Mouse (Mus musculus) adrenal gland, adult 8-10 months (tissue): Measurements from ENCODE around the gene Paqr4. TPM values are rescaled to one million over a fixed set of nuclear protein-coding genes. Genes with fewer than 3 reads are reported as not detected.

Experiments
- DNase-seq: peaks from one replicate; pipeline ENCODE4 v3.0.0; 2022
- total RNA-seq, 4 experiments: library from RNA; stranded (reverse); gene quantifications; 2 replicates each; pipeline ENCODE4 v1.2.4; 2022

Paqr4 gene
- total RNA-seq, 4 experiments from 2014 or later = 7.7 to 17.9 (median 12.0) TPM

- peak; percentile 69 for DNase-seq
These were observed 8.1 kb upstream of the Paqr4 start for GRCm38 (mm10) chr17:23748631-23749391.

DNA sequence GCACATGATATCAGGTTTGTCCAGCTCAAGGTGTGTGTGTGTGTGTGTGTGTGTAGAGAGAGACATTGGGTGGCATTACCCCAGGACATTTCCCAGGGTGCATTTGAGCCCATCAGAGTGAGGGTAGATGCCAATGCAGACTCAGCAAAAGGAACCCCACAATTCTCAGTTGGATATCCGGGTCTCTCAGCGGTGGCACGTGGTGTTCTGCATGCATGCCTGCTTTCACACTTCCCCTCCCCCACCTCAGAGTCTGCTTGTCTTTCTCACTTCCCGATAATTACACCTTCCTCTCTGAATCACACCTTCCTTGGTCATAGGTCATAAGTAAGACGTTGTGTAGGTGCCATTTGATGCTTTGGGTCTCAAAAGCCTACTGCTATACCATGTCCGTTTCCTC, 7.4 kb upstream of the Paqr4 start:
- DNase-seq = no peak

DNA sequence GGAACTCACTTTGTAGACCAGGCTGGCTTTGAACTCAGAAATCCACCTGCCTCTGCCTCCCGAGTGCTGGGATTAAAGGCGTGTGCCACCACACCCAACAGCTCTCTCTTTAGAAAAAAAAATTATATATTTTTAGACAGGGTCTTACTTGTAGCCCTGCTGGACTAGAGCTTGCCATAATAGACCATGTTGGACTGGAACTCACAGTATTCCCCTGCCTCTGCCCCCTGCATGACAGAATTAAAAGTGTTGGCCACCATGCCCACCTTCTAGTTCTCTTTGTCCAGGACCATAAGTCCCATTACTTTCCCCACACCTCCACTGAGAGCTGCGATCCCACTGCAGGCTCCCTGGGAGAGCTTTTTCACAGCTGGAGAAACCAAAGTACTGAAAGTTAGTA, 6.8 kb upstream of the Paqr4 start:
- DNase-seq = no peak

GRCm38 (mm10) chr17:23746767-23747166, 6.1 kb upstream of the Paqr4 start:
- DNase-seq = no peak

- DNase-seq = no peak
These were observed 5.6 kb upstream of the Paqr4 start for GRCm38 (mm10) chr17:23746311-23746710.

- no peak for DNase-seq
These were observed 4.9 kb upstream of the Paqr4 start, which contains the start of gene Kremen2 for GRCm38 (mm10) chr17:23745301-23746251. Gene Kremen2 (minus strand): TSS chr17:23745833.

DNA sequence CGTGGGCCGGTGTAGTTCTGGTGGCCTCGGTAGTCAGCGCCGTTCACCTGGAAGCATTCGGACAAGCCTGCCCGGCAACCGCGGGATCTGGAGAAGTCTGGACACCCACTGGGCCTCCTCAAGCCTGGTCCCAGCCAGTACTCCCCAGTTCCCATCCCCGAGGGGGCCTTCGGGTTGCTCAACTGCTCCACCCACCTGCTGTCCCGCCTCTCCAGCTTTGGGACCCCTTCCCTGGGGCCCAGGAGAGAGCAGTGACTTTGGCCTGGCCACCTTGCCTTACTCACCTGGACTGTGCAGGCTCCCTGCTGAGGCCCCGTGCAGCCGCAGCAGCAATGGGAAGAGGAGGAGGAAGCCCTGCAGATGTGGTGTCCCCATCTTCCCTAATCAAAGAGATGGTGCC, 4.0 kb upstream of the Paqr4 start:
- no peak for DNase-seq

DNA sequence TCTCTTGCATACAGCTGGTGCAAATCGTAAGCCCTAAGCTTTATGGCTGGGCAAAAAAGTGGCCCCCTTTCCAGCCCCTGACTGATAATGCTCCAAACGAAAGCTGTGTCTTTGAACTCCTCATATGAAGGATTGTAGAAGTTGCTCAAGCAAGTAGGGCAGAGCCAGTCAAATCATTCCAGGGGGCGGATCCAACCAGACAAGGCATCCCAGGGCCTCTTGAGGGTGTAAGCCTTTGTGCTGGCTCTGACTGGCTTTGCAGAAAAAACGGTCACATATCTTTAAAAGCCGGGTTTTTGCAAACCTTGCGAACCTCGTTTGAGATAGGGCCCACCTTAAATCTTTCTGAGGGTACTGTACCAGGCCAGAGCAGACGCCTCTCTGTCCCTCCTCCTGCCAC, 3.4 kb upstream of the Paqr4 start:
- DNase-seq = no peak

DNA sequence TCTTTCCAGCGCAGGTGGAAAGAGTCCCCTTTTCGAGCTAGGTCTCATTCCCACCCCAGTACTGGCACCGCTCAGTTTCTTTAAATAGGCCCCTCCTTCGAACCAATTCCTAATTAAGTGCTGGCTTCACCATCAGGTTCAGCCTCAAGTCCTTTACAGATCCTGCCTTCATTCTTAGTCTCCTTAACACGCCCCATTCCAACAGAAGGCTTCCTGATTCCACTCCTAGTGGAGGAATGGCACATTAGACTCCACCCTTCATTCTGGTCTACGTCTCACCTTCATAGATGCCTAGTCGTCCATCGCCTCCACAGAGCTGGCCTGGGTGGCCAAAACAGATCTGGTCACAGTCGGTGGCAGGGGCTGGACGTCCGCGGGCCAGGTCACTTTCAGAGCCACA, 2.3 kb upstream of the Paqr4 start:
- no peak for DNase-seq

- no peak for DNase-seq
These were observed 1.6 kb upstream of the Paqr4 start for GRCm38 (mm10) chr17:23742210-23742793.

GRCm38 (mm10) chr17:23741359-23742209, 917 bp upstream of the Paqr4 start:
- no peak for DNase-seq

- peak; percentile 90 for DNase-seq
These were observed 507 bp downstream of the Paqr4 start for GRCm38 (mm10) chr17:23740136-23740584.

DNA sequence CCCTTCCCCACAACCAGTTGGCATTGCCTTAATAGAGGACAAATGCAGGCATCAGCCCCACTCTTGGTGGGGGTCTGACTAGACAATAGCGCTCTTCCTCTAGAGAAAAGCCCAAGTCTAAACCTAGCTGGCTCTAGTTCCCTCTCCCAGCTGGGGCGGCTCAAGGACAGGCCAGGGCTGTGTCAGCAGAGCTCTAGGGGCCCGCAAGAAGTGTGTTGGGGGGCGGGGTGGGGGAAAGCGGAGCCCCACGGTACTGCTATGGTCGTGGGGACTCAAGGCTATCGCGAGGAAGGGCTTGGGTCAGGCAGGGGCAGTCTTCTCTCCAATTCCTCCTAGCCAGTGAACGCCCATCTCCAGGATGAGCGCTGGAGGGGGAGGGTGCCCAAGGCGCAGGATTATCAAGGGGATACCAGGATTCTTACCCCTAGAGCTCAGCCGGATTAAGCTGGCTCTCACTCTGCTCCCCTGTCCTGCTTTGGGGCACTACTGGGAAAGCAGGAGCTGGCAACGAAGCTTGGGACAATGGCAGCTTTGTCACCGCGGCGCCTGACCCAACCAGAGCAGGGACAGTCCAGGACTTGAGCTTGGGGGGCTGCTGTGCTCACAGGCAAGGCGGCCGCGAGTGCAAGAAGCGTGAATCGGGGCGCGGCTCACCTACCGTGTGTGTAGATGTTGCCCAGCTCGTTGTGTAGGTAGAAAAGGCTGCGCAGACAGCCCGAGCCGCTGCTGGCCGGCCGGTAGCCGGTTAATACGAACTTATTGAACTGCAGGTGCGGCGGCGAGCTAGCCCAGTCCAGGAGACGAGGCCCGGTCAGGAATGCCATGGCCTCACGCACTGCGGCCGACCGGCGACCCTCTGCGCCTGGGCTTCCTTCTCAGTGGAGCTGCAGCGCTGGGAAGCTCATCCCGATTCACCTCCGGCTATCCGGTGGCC, 1.2 kb downstream of the Paqr4 start:
- no peak for DNase-seq

GRCm38 (mm10) chr17:23738836-23739201, 1.8 kb downstream of the Paqr4 start:
- no peak for DNase-seq

- DNase-seq = no peak
These were observed 2.9 kb downstream of the Paqr4 start for GRCm38 (mm10) chr17:23737493-23738445.

DNA sequence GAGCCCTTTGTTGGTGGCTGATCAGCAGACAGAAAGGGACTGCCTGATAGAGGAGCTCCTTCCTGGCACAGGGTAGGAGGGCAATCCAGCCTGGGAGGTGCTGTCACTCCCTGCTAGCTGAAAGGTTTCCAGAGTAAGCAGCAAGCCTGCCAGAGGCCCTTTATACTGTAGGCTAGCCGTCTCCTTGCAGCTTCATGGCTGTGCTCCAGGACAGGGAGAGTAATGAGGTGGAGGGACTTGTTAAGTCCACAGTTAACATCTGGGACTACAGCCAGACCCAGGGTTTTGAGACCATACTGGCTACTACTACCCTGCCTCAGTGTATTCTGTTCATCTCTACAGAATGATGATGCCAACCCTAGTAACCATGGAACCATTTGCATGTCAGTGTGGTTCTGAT, 6.3 kb downstream of the Paqr4 start:
- no peak for DNase-seq

- DNase-seq = no peak
These were observed 10.2 kb downstream of the Paqr4 start for GRCm38 (mm10) chr17:23730441-23730840.

GRCm38 (mm10) chr17:23726758-23727142, 13.9 kb downstream of the Paqr4 start:
- peak; percentile 63 for DNase-seq

DNA sequence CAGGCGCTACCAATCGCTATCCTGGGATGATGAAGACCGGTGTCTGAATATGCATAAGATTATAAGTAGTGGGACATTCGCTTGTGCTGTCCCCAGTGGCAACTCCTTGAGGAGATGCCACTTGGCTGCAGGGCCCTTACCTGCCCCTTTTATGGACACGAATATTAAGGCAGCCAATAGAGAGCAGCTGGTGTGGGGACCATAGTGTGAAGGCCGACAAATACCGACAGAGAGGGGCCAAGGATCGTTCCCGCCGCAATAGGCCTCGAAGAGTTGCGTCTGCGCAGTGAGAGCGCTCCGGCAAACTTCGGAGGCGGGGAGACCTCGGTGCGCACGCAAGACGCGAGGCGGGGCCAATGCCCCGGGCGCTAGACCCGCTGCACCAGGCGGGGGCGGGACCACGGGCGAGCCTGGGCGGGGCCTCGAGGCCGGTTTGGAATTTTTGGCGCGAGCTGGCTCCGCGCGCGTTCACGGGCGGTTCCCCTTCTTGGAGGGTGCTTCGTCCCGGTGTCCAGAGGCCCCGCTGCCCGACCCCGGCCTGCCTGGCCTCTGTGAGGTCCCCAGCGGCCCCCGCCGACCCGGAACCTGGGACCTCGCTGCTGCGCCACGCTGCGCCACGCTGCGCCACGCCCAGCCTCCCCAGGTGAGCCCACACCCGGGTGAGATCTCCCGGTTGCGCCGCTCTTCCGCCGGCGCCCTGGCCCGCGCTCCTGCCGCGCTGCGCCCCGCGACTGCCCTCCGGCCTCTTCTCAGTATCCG, 14.5 kb downstream of the Paqr4 start, which contains the start of gene Pkmyt1:
Gene Pkmyt1 (plus strand): TSS at position 338 of the 759 bp plus-strand sequence.
- DNase-seq = peak; percentile 91
